Mouse (Mus musculus) heart, embryonic 15.5 days (tissue): ENCODE measurements at regions not wholly inside any gene's neighbourhood (a gene's known extent, or its start where the extent isn't known, plus 50 kb on each side); places are given as distances from the start of the nearest gene placed in this dataset.

ENCODE experiments used
- ATAC-seq: fragments of 200-750 bp; cut with Nextera tagmentation; replicated peaks from 2 replicates; pipeline ENCODE4 v1.8.0; 2017; ENCODE audit warnings: low read depth, moderate TSS enrichment; ENCODE audit not compliant: insufficient number of reproducible peaks, insufficient read depth, low FRiP score
- H3K27ac ChIP-seq: fragments of 300-500 bp; sonication (generic); 2 replicates; pipeline ENCODE4 v1.5.1; 2015; ENCODE audit warnings: mild to moderate bottlenecking, inconsistent platforms
- H3K27me3 ChIP-seq: fragments of 300-500 bp; sonication (generic); 2 replicates; pipeline ENCODE4 v1.6.1; 2015; ENCODE audit warnings: inconsistent platforms
- H3K36me3 ChIP-seq: fragments of 300-500 bp; sonication (generic); 2 replicates; pipeline ENCODE4 v1.6.1; 2015; ENCODE audit warnings: mild to moderate bottlenecking, inconsistent platforms
- H3K4me1 ChIP-seq: fragments of 300-500 bp; sonication (generic); replicated peaks from 2 replicates; pipeline ENCODE4 v1.6.1; 2015; ENCODE audit warnings: inconsistent platforms
- H3K4me2 ChIP-seq: fragments of 300-500 bp; sonication (generic); 2 replicates; pipeline ENCODE4 v1.6.1; 2015; ENCODE audit warnings: inconsistent platforms, mild to moderate bottlenecking, moderate library complexity
- H3K4me3 ChIP-seq: fragments of 300-500 bp; sonication (generic); 2 replicates; pipeline ENCODE4 v1.5.1; 2015; ENCODE audit warnings: mild to moderate bottlenecking, inconsistent platforms
- H3K9ac ChIP-seq: fragments of 300-500 bp; sonication (generic); 2 replicates; pipeline ENCODE4 v1.6.1; 2015; ENCODE audit warnings: mild to moderate bottlenecking, inconsistent platforms
- H3K9me3 ChIP-seq: fragments of 300-500 bp; sonication (generic); replicated peaks from 2 replicates; pipeline ENCODE4 v1.6.1; 2016; ENCODE audit warnings: inconsistent platforms
- WGBS: fragments of 180-500 bp; shearing (Covaris S2); methylation state at CpG from one replicate; pipeline ENCODE4 v1.1.7; 2015; ENCODE audit warnings: mixed read lengths; 5-methylcytosine and 5-hydroxymethylcytosine counted together

GRCm38 (mm10) chr10:125798678-125799077 lies 167.3 kb upstream of the Lrig3 start:
- no peak overlapping the region for H3K27ac ChIP-seq
- WGBS, result 22% methylated on average over 13 of the region's 13 CpGs
- H3K9ac ChIP-seq, result no peak overlapping the region
- peak overlapping the region; percentile 34 for H3K4me2 ChIP-seq
- no peaks in the 10 kb centered on the region for H3K27me3 ChIP-seq
- H3K36me3 ChIP-seq, result no peaks in the 10 kb centered on the region
- no peak for ATAC-seq
- H3K9me3 ChIP-seq, result no peaks in the 10 kb centered on the region
- no peak overlapping the region for H3K4me3 ChIP-seq
- no peaks in the 10 kb centered on the region for H3K4me1 ChIP-seq

GRCm38 (mm10) chr10:125800572-125801114 lies 165.3 kb upstream of the Lrig3 start:
- no peak overlapping the region for H3K4me3 ChIP-seq
- no peak overlapping the region for H3K9ac ChIP-seq
- H3K4me2 ChIP-seq, result no peak overlapping the region
- H3K27me3 ChIP-seq, result no peaks in the 10 kb centered on the region
- ATAC-seq, result no peak
- no peaks in the 10 kb centered on the region for H3K36me3 ChIP-seq
- no peaks in the 10 kb centered on the region for H3K9me3 ChIP-seq
- H3K27ac ChIP-seq, result no peak overlapping the region
- H3K4me1 ChIP-seq, result no peaks in the 10 kb centered on the region
- 66% methylated on average over 2 of the region's 2 CpGs for WGBS

- WGBS, result 50% methylated on average over 4 of the region's 4 CpGs
- no peak overlapping the region for H3K4me2 ChIP-seq
- no peak overlapping the region for H3K9ac ChIP-seq
- no peaks in the 10 kb centered on the region for H3K4me1 ChIP-seq
- no peaks in the 10 kb centered on the region for H3K27me3 ChIP-seq
- no peak for ATAC-seq
- no peaks in the 10 kb centered on the region for H3K9me3 ChIP-seq
- no peaks in the 10 kb centered on the region for H3K36me3 ChIP-seq
- H3K4me3 ChIP-seq, result no peak overlapping the region
- H3K27ac ChIP-seq, result no peak overlapping the region
Observed at GRCm38 (mm10) chr10:125801450-125801849, 164.5 kb upstream of the Lrig3 start.

GRCm38 (mm10) chr10:125802923-125803583 lies 162.9 kb upstream of the Lrig3 start:
- H3K4me1 ChIP-seq, result no peaks in the 10 kb centered on the region
- H3K27ac ChIP-seq, result no peak overlapping the region
- H3K4me3 ChIP-seq, result no peak overlapping the region
- H3K4me2 ChIP-seq, result no peak overlapping the region
- no peak for ATAC-seq
- H3K36me3 ChIP-seq, result no peaks in the 10 kb centered on the region
- no peaks in the 10 kb centered on the region for H3K9me3 ChIP-seq
- 79% methylated on average over 7 of the region's 7 CpGs for WGBS
- no peaks in the 10 kb centered on the region for H3K27me3 ChIP-seq
- H3K9ac ChIP-seq, result no peak overlapping the region

GRCm38 (mm10) chr10:125809763-125810361 lies 156.1 kb upstream of the Lrig3 start:
- Histone ChIP-seq H3K27me3 (no peaks in the 10 kb centered on the region), H3K4me2 (no peak overlapping the region), H3K4me1 (no peaks in the 10 kb centered on the region), H3K27ac (no peak overlapping the region), H3K4me3 (no peak overlapping the region), H3K9me3 (no peaks in the 10 kb centered on the region), H3K36me3 (no peaks in the 10 kb centered on the region), H3K9ac (no peak overlapping the region)
- no peak for ATAC-seq
- 78% methylated on average over 8 of the region's 8 CpGs for WGBS

GRCm38 (mm10) chr10:125810590-125810989 lies 155.4 kb upstream of the Lrig3 start:
- Histone ChIP-seq H3K9ac (no peak overlapping the region), H3K4me1 (no peaks in the 10 kb centered on the region), H3K4me3 (no peak overlapping the region), H3K27ac (no peak overlapping the region), H3K4me2 (no peak overlapping the region), H3K36me3 (no peaks in the 10 kb centered on the region), H3K9me3 (no peaks in the 10 kb centered on the region), H3K27me3 (no peaks in the 10 kb centered on the region)
- 55% methylated on average over 3 of the region's 3 CpGs for WGBS
- ATAC-seq, result no peak

- H3K36me3 ChIP-seq, result no peaks in the 10 kb centered on the region
- H3K27me3 ChIP-seq, result no peaks in the 10 kb centered on the region
- no peaks in the 10 kb centered on the region for H3K9me3 ChIP-seq
- no peak for ATAC-seq
- 68% methylated on average over 7 of the region's 7 CpGs for WGBS
- no peak overlapping the region for H3K4me2 ChIP-seq
- no peak overlapping the region for H3K27ac ChIP-seq
- H3K4me1 ChIP-seq, result no peaks in the 10 kb centered on the region
- no peak overlapping the region for H3K9ac ChIP-seq
- no peak overlapping the region for H3K4me3 ChIP-seq
Observed at GRCm38 (mm10) chr10:125814191-125814887, 151.6 kb upstream of the Lrig3 start.

- H3K4me2 ChIP-seq, result no peak overlapping the region
Observed at GRCm38 (mm10) chr10:125832134-125832533, 133.8 kb upstream of the Lrig3 start.

GRCm38 (mm10) chr10:125832764-125833163 lies 133.2 kb upstream of the Lrig3 start:
- Histone ChIP-seq H3K4me1 (no peaks in the 10 kb centered on the region), H3K4me2 (no peak overlapping the region)
- WGBS, result 81% methylated on average over 7 of the region's 7 CpGs

More at GRCm38 (mm10) chr10:125832134-125832533, 133.8 kb upstream of the Lrig3 start:
- Histone ChIP-seq H3K27me3 (no peaks in the 10 kb centered on the region), H3K4me3 (no peak overlapping the region), H3K36me3 (no peaks in the 10 kb centered on the region), H3K27ac (no peak overlapping the region), H3K9me3 (no peaks in the 10 kb centered on the region), H3K4me1 (no peaks in the 10 kb centered on the region), H3K9ac (no peak overlapping the region)
- ATAC-seq, result no peak
- WGBS, result 63% methylated on average over 5 of the region's 5 CpGs

GRCm38 (mm10) chr10:125833989-125834388 lies 132.0 kb upstream of the Lrig3 start:
- Histone ChIP-seq H3K4me1 (no peaks in the 10 kb centered on the region), H3K4me3 (no peak overlapping the region), H3K4me2 (no peak overlapping the region), H3K27ac (no peak overlapping the region), H3K9me3 (no peaks in the 10 kb centered on the region), H3K36me3 (no peaks in the 10 kb centered on the region), H3K27me3 (no peaks in the 10 kb centered on the region), H3K9ac (no peak overlapping the region)
- no peak for ATAC-seq
- 78% methylated on average over 4 of the region's 4 CpGs for WGBS

More at GRCm38 (mm10) chr10:125832764-125833163, 133.2 kb upstream of the Lrig3 start:
- no peak for ATAC-seq
- Histone ChIP-seq H3K4me3 (no peak overlapping the region), H3K9ac (no peak overlapping the region), H3K9me3 (no peaks in the 10 kb centered on the region), H3K27me3 (no peaks in the 10 kb centered on the region), H3K27ac (no peak overlapping the region), H3K36me3 (no peaks in the 10 kb centered on the region)

GRCm38 (mm10) chr10:125838982-125839381 lies 127.0 kb upstream of the Lrig3 start:
- 58% methylated on average over 11 of the region's 11 CpGs for WGBS
- no peaks in the 10 kb centered on the region for H3K27me3 ChIP-seq
- no peak for ATAC-seq

More at GRCm38 (mm10) chr10:125838982-125839381, 127.0 kb upstream of the Lrig3 start:
- Histone ChIP-seq H3K4me3 (no peak overlapping the region), H3K9ac (no peak overlapping the region), H3K4me2 (no peak overlapping the region), H3K9me3 (no peaks in the 10 kb centered on the region), H3K36me3 (no peaks in the 10 kb centered on the region), H3K27ac (no peak overlapping the region), H3K4me1 (no peaks in the 10 kb centered on the region)
